Mouse (Mus musculus) layer of hippocampus, adult 8-10 months (tissue): Measurements from ENCODE around the gene Clcn5. TPM values are rescaled to one million over a fixed set of nuclear protein-coding genes. Genes with fewer than 3 reads are reported as not detected.

Source experiments
- DNase-seq, 2 experiments: peaks; one replicate each; pipeline ENCODE4 v3.0.0; 2022; ENCODE audit warnings: low spot score in 2 of 2
- microRNA-seq, 2 experiments: library from miRNA; unstranded; fragments of <30 nt; microRNA quantifications; one replicate each; pipeline ENCODE4 v1.2.0; 2022
- total RNA-seq, 4 experiments: library from RNA; stranded (reverse); gene quantifications; 2 replicates each; pipeline ENCODE4 v1.2.4; 2022

Gene Clcn5
- total RNA-seq, 4 experiments from 2014 or later: 7.3 to 9.6 (median 8.2) TPM

DNA sequence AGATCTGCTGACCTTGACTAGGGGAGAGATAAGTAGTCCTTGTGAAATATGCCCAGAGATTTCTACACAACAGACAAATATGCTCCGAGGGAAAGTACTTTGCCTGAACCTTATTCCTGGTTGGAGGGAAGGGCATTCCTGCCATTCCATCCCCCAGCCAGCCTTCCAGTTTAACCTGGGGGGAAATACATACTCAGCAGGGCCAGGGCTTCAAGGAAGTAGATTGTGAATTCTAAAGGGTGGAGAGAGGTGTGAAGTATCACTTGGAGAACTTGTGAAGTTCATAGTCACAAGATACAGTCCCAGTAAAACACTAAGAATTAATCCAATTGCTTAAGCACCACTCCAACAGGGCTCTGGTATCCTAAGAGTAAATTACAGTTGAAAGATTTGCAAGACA, 121.3 kb downstream of the Clcn5 start:
- DNase-seq: no peak

DNA sequence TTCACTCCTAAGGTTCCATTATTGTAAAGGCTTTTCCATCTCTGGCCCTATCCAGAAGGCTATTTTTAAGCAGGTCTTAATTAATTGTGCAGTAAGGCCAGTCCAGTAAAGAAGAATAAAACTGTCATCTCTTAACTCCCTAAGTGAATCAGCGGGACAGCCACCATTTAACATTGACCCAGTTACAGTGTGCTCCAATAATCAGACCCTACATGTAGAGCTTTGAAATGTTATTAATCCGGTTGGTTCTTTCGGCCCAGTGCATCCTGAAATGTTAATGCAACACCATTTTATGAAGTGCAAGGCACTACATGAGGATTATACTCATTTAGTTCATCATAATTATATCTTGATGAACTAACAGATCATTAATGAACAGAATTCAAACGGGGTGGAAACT, 128.3 kb downstream of the Clcn5 start:
- no peak for DNase-seq

DNA sequence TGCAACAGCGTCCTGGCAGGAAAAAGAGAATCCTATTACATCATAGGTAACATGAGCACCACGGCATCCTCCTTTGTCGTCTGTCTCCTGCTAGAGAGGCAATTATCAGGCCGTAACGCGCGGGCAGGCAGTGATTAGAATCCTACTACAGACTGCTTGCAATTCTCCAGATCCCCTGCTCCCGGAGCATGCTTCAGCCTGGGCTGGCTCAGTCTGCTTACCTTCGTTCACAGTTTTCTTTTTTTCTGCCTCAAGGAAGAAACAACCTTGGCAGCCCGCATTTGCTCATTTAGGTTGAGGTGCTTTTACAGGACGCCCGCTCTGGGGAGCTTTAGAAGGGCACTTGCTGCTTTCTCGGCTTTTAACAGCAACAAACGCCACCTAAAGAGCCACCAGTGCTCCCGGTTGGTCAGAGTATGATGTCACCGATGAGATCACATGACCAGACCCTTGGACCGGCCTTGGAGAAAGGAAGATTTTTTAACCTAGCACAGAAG, 130.8 kb downstream of the Clcn5 start:
- DNase-seq: peak; percentile 8

DNA sequence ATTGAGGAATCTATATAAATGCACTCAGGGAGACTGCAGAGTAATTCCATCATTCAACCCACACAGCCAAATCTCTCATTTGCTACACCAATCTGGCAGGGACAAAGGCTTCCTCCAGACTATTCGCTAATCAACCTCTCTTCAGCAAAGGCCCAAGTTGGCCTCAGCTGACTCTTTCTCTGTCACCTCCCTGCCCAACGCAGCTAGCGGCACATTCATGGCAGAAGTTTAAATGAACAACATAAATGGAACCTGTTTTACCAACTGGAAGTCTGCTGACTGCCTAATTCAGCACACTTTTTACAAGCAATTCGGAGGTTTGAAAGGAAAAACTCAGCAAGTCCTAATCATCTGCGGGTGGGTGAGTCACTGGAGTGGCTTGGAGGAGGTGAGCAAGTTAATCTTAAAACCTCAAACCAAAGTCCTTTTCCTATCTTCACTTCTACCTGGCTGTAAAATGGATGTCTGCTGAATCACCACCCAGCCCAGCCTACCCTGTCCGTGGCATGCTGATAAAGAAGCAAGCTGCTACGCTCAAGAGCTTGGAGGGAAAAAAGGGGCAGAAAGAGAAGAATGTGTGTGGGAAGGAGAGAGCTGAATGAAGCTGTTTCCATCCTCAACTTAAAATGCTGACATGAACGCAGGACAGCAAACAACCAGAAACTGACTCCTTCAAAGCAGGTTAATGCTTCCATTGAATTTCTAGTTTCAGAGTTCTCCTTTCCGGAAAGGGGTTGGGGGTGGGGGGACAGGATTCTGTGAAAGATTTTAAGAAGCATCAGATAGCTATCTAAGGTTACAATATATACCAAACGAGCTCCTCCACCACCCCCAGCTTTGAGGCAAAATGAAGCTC, 131.5 kb downstream of the Clcn5 start:
- no peak for DNase-seq

DNA sequence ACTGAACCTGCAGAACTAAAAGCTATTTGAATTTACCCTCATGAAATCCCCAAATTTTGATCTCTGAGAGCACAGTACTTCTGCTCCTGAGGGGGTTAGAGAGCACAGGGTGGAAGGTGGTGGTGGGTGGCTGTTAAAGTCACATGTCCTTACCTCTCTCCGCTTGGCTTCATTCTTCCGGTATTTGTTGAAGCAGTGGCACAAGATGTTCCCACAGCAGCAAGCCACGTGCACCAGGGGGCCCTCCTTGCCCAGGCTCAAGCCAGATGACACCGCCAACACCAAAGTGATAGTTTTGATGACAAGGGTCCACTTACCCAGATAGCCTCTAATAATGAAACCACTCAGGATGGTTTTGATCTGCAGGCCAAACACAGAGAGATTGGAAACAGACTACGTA, 149.0 kb downstream of the Clcn5 start:
- DNase-seq: no peak

DNA sequence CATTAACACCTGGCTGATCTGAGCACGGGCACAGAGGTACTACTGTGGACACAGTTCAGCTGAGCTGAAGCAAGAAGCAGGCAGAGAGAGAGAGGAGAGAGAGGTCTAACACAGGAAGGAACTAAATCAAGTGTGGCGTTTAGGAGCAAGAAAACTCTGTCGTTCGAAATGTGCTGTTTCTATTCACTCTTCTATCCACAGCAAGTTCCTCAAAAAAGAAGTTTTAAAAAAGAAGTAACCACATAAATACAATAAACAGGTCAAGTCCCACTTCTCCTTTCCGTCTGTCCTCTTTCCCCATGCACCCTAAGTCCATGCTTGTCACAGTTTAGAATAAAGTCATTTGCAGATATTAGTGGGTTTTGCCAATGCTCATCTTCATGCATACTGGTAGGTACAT, 150.4 kb downstream of the Clcn5 start:
- DNase-seq: no peak

DNA sequence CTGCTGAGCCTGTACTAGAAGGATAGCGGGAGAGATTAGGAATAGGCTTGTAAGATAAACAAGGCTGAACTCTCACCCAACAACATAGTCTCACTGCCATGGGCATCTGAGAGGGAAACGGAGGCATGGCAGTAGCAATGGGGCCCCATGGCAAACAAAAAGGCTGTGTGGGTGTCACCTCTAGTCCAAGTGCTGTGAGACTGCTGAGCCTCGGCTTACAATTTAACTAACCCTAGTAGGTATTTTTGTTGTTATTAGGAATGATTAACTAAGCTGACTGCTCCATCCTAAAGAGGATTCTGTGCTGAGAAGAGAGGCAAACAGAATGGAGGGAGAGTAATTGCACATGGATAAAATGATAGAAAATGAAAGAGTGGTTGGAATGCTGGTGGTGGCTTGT, 161.2 kb downstream of the Clcn5 start:
- DNase-seq: no peak

DNA sequence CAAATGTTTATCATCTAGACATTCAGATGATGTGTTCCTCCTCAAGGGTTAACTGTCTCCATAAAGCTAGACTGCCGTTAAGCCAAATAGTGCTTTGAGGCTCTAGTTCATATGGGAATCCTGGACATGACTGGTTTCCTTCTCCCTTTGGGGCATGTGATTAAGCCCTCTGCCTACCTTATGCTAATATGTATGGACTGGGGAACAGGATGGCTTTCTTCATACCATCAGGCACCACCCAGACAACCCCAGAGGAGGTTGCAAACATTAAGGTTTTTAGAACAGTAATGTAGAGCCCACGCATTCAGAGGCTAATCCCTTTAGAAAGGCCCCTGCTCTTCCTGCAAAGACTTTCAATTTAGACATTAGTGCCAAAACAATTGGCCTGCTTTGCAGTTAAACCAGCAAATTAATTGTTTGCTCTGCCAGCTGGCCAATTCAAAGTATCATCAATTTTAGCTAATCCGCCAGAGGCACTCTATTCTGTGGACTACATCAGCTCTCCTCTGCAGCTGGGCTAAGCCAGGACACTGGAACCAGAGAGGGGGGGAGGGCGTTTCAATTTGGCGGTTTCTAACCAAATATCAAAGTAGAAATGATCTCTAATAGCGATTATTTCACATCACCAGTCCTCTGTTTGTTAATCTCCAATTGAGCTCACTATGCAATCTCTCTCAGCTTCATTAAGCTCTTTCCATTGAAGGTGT, 163.0 kb downstream of the Clcn5 start:
- DNase-seq: no peak

DNA sequence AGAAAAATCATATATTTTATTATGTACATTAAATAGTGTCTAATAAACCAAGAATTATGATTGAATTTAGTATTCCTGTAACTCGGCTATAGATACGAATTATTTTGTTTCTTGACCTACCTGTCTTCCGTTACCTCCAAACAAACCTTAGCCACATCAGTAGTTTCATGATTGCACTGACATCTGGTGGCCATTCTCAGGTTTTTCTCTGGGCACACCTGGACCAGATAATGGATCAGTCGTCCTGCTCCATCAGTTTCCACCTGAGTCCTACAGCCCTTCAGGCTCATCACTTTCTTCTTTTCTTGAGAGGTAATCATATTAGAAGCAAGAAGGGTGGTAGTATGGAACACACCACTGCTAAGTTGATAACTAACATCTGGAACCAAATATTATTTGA, 169.0 kb downstream of the Clcn5 start:
- no peak for DNase-seq

DNA sequence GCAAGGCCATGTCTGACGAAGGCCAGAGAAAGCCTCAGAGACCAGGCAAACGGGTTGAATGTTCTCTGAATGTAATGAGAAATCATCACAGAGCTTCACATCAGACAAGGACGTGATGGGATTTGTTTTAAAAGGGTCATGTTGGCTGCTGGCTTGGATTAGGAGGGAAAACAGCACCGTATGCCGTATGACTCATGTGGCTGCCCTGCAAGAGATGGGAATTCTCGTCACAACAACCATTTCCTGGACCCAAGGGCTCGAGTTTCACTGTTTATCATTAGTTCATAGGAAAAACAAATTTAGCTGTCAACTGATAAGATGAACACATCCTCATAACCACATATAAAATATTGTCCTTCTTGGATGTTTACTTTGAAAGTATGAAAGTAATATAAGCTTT, 173.0 kb downstream of the Clcn5 start:
- no peak for DNase-seq

DNA sequence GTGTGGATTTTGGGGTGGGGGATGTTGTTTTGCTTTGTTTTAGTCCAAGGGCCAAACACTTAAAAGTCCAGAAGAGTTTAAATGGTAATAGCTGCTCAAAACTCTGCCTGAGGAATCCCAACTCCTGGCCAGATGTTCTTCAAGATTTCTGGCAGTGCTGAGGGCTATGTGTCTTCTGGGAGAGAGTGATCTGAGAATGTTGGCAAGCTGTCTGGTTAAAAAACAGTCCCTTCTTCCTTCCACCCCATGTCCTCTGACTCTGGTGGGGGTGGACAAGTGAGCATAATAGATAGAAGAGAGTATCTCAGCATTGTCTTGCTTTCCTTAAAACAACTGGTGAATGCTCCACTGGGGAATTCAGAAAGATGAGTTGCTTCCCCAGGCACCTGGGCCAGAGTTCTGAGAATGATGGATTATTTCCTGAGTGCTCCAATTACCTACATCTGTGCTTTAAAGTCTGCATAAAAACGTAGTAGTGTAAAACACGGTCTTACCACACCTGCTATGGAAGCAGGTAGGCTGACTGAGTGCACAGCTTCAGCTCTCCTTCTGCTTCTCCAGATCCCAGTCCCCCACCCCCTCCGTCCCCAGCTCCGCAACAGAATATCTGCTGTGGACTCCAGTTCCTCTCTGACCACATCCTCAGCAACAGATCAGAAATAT, 197.4 kb downstream of the Clcn5 start:
- no peak for DNase-seq

DNA sequence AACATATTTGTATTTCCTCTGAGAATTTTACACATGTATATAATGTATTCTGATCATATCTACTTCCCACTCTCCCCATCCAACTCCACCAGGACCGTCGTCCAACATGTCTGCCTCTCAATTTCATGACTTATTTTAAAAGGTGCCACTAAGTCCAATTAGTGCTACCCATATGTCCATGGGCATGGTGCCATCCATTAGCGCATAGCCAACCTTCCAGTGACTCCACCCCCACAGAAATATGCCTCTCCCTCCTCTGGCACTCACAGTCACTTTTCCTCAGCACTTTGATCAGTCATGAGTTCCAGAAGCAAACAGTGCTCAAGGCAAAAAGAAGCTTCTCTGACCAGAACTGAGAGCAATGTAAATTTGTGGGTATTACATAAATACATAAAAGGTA, 204.3 kb downstream of the Clcn5 start:
- peak in 1 of 2 experiments; percentile 2 for DNase-seq

Small RNA genes lying within 50 kb of the gene (microRNA-seq; reads per million reads assigned to microRNA genes)
- gene Mir188: 142 to 257 reads per million in 2 experiments
- gene Mir362: 16.9 to 32.3 reads per million in 2 experiments
- gene Mir500: 68.9 to 116 reads per million in 2 experiments
- gene Mir501: 316 to 337 reads per million in 2 experiments
- gene Mir532: 693 to 790 reads per million in 2 experiments

Other genes starting within 250 kb of the Clcn5 start
- gene Usp27x, start 56.5 kb upstream of the Clcn5 start, total RNA-seq: 10 to 100 TPM; 13.6 to 15.9 (median 15.4) TPM